Mouse (Mus musculus) liver, embryonic 14.5 days (tissue): Measurements from ENCODE around the gene Cox19.

Source experiments
- CTCF ChIP-seq: IDR thresholded peaks from 2 replicates; pipeline ENCODE4 v1.5.1; 2016; ENCODE audit warnings: antibody characterized with exemption, low read depth, control low read depth
- EP300 ChIP-seq: IDR thresholded peaks from 2 replicates; pipeline ENCODE4 v1.6.1; 2016; ENCODE audit warnings: antibody characterized with exemption, low read depth

DNA sequence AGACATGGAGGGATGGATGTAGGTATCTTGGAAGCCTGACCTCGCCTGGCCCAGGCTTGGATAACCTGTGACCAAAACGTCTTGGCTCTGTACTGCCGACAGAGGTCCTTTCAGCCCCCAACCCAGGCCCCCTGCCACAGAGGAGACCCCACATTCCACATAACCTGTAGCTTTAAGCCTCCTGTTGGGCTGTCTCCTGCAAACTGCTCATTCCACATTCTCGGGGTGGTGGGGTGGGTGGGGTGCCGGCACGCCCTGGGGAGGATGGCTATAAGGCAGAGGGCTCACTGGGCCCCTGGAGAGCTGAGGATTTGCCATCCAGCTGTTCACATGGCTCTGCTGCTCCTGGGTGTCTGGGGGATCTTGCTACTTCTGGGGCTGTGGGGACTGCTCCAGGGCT is 1.1 kb upstream of the Cox19 start, which contains the start of gene Cyp2w1:
- TF ChIP-seq CTCF (no peak), EP300 (no peak)
